Mouse (Mus musculus): ENCODE data around the gene Hsd17b11. TPM values are rescaled to one million over a fixed set of nuclear protein-coding genes. Genes with fewer than 3 reads are reported as not detected.

The Hsd17b11 gene
- total and polyA plus RNA-seq, 3 experiments = 8.7 to 16.0 TPM; not detected in 1

- peak; percentile 65 for DNase-seq (ENCODE audit: low read depth, low spot score)
- Histone ChIP-seq H3K36me3 (ENCODE audit: control insufficient read depth in 1 of 2, insufficient read depth in 2 of 2, low read length in 2 of 2) (peaks cover 0 to 11% of the 10 kb centered on the region in 2 experiments; a peak in 2 of 4 replicates), H3K9ac (ENCODE audit: control insufficient read depth, low read depth, low read length, poor library complexity, severe bottlenecking) (no peak overlapping the region), H3K4me1 (ENCODE audit: control insufficient read depth in 1 of 2, insufficient read depth in 2 of 2, low read length in 2 of 2) (peaks cover 4 to 12% of the 10 kb centered on the region in 2 experiments), H3K27me3 (ENCODE audit: control insufficient read depth in 1 of 2, insufficient read depth in 2 of 2, low read length in 2 of 2) (no peaks in the 10 kb centered on the region), H3K79me2 (ENCODE audit: control insufficient read depth, insufficient read depth, low read length, poor library complexity) (no peaks in the 10 kb centered on the region), H3K27ac (ENCODE audit: control insufficient read depth, low read depth, low read length) (no peak overlapping the region), H3K4me3 (ENCODE audit: control insufficient read depth in 1 of 2, insufficient read depth in 1 of 2, low read depth in 2 of 2, low read length in 2 of 2) (no peak overlapping the region), H3K9me3 (replicated peaks; ENCODE audit: insufficient read depth, low read length) (no peaks in the 10 kb centered on the region)
- peak; percentile 75 for TF ChIP-seq RAD21 (IDR thresholded peaks at IDR 0.05; ENCODE audit: low read depth, low read length)
- no peak for TF ChIP-seq MXI1 (IDR thresholded peaks at IDR 0.05; ENCODE audit: low read depth, low read length)
- no peak for TF ChIP-seq MAX (IDR thresholded peaks at IDR 0.05; ENCODE audit: low read length)
- TF ChIP-seq SIN3A (IDR thresholded peaks at IDR 0.05; ENCODE audit: low read length) = no peak
- no peak for TF ChIP-seq RCOR1 (IDR thresholded peaks at IDR 0.05; ENCODE audit: low read depth, low read length)
- TF ChIP-seq TBP (IDR thresholded peaks at IDR 0.05; ENCODE audit: low read depth, low read length) = no peak
- no peak for TF ChIP-seq ELF1 (IDR thresholded peaks at IDR 0.05; ENCODE audit: low read depth, low read length)
- TF ChIP-seq HCFC1 (IDR thresholded peaks at IDR 0.05; ENCODE audit: low read depth, low read length) = no peak
- TF ChIP-seq EP300 (IDR thresholded peaks at IDR 0.05; ENCODE audit: low read depth in 1 of 2, low read length in 2 of 2) = peak in 1 of 2 experiments; percentile 27; a peak in 1 of 4 replicates
- peak; percentile 62 for TF ChIP-seq GATA1 (IDR thresholded peaks at IDR 0.05; ENCODE audit: low read depth, low read length)
- TF ChIP-seq ZC3H11A (IDR thresholded peaks at IDR 0.05; ENCODE audit: low read depth, low read length) = peak; percentile 87
- TF ChIP-seq CTCF (IDR thresholded peaks at IDR 0.05 in 2 of 3, conservative IDR thresholded peaks at IDR 0.05 in 1 of 3; ENCODE audit: control insufficient read depth in 1 of 3, insufficient read depth in 1 of 3, low read depth in 2 of 3, low read length in 3 of 3, poor library complexity in 1 of 3, severe bottlenecking in 1 of 3) = peak; percentile 54 to 79 (median 75)
- peak; percentile 84 for TF ChIP-seq SMC3 (IDR thresholded peaks at IDR 0.05; ENCODE audit: low read depth, low read length)
- TF ChIP-seq TAL1 (IDR thresholded peaks at IDR 0.05; ENCODE audit: low read length) = no peak
- TF ChIP-seq CHD1 (IDR thresholded peaks at IDR 0.05; ENCODE audit: low read depth, low read length) = no peak
- no peak for TF ChIP-seq TCF12 (IDR thresholded peaks at IDR 0.05; ENCODE audit: low read depth, low read length)
- no peak for TF ChIP-seq ZMIZ1 (IDR thresholded peaks at IDR 0.05; ENCODE audit: low read depth, low read length)
- TF ChIP-seq ETS1 (IDR thresholded peaks at IDR 0.05; ENCODE audit: low read depth, low read length) = no peak
- no peak for TF ChIP-seq USF1 (IDR thresholded peaks at IDR 0.05; ENCODE audit: low read depth, low read length)
- no peak for TF ChIP-seq POLR2A (IDR thresholded peaks at IDR 0.05; ENCODE audit: control insufficient read depth in 1 of 2, insufficient read depth in 1 of 2, low read depth in 1 of 2, low read length in 2 of 2, poor library complexity in 1 of 2)
Observed at GRCm38 (mm10) chr5:104039154-104039932, 17.6 kb upstream of the Hsd17b11 start.

GRCm38 (mm10) chr5:104036686-104037085 lies 15.0 kb upstream of the Hsd17b11 start:
- no peak overlapping the region for H3K9ac ChIP-seq (ENCODE audit: control insufficient read depth, low read depth, low read length, poor library complexity, severe bottlenecking)
- peaks cover 14 to 16% of the 10 kb centered on the region in 2 experiments for H3K4me1 ChIP-seq (ENCODE audit: control insufficient read depth in 1 of 2, insufficient read depth in 2 of 2, low read length in 2 of 2)
- peaks cover 0 to 13% of the 10 kb centered on the region in 2 experiments; a peak in 2 of 4 replicates for H3K36me3 ChIP-seq (ENCODE audit: control insufficient read depth in 1 of 2, insufficient read depth in 2 of 2, low read length in 2 of 2)
- no peak for DNase-seq (ENCODE audit: low read depth, low spot score)
- no peaks in the 10 kb centered on the region for H3K79me2 ChIP-seq (ENCODE audit: control insufficient read depth, insufficient read depth, low read length, poor library complexity)
- TF ChIP-seq MAX (IDR thresholded peaks at IDR 0.05; ENCODE audit: low read length) (no peak), ETS1 (IDR thresholded peaks at IDR 0.05; ENCODE audit: low read depth, low read length) (no peak), NELFE (IDR thresholded peaks at IDR 0.05; ENCODE audit: low read depth, low read length) (no peak), POLR2AphosphoS5 (IDR thresholded peaks at IDR 0.05; ENCODE audit: borderline replicate concordance, low read depth, low read length) (no peak), BHLHE40 (IDR thresholded peaks at IDR 0.05; ENCODE audit: borderline replicate concordance, low read depth, low read length) (no peak)
- no peaks in the 10 kb centered on the region for H3K9me3 ChIP-seq (replicated peaks; ENCODE audit: insufficient read depth, low read length)
- no peaks in the 10 kb centered on the region for H3K27me3 ChIP-seq (ENCODE audit: control insufficient read depth in 1 of 2, insufficient read depth in 2 of 2, low read length in 2 of 2)
- H3K27ac ChIP-seq (ENCODE audit: control insufficient read depth, low read depth, low read length) = no peak overlapping the region
- no peak overlapping the region for H3K4me3 ChIP-seq (ENCODE audit: control insufficient read depth in 1 of 2, insufficient read depth in 1 of 2, low read depth in 2 of 2, low read length in 2 of 2)
